Mouse (Mus musculus): ENCODE measurements around the gene Bcl6b.

Bcl6b gene

DNA sequence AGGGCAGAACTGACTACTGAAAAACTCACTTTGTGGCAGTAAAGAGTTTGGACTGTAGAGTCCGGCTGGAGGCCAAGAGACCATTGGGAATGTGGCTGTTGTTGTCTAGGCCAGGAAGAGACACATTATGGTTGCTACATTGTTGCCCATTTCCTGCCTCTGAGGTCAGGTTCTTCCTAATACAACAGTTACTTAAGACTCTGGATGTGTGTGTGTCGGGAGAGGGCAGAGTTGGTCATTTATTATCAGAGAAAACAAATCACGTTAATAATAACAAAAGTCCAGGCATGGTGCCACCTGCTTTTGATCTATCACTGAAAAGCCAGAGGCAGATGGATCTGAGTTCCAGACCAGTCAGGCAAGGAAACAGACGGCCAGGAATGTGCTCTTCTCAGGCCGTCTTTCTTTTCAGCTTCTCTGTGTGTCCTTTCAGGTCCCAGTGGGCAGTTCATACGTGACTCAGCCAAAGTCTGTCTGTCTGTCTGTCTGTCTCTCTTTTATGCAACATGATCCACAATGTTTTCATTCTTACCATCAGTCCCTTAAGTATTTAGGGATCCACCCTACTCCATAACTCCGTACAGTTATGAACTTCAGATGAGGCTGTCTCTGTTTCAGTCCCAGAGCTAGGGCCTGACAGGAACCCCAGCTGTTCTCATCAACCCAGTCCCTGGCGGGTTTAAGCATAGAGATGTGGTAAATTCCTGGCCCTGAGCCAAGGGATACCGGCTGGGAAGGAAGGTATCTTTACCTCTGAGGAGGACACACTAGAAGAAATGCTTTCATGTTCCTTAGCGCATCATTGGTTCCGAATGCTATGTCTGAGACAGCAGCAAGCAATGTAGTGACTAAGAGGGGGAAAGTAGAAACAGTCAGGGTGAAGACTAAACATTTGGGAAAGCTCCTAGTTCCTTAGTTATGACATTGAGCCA is 36.0 kb downstream of the Bcl6b start:
- in situ Hi-C loops (cut with MboI; ENCODE audit: unreplicated experiment in 2 of 2) = loop anchor here in 1 of 2 experiments (10.0 to 25.0 kb wide), 2 partner anchors 239 to 481 kb away; no protein-coding TSS in a partner anchor

GRCm38 (mm10) chr11:70192157-70192556 is 37.4 kb downstream of the Bcl6b start:
- in situ Hi-C loops (cut with MboI; ENCODE audit: unreplicated experiment in 2 of 2) = loop anchor here in 1 of 2 experiments (10.0 to 25.0 kb wide), 2 partner anchors 237 to 480 kb away; no protein-coding TSS in a partner anchor

GRCm38 (mm10) chr11:70191188-70191587 is 38.4 kb downstream of the Bcl6b start:
- in situ Hi-C loops (cut with MboI; ENCODE audit: unreplicated experiment in 2 of 2) = loop anchor here in 1 of 2 experiments (10.0 to 25.0 kb wide), 2 partner anchors 236 to 479 kb away; no protein-coding TSS in a partner anchor

DNA sequence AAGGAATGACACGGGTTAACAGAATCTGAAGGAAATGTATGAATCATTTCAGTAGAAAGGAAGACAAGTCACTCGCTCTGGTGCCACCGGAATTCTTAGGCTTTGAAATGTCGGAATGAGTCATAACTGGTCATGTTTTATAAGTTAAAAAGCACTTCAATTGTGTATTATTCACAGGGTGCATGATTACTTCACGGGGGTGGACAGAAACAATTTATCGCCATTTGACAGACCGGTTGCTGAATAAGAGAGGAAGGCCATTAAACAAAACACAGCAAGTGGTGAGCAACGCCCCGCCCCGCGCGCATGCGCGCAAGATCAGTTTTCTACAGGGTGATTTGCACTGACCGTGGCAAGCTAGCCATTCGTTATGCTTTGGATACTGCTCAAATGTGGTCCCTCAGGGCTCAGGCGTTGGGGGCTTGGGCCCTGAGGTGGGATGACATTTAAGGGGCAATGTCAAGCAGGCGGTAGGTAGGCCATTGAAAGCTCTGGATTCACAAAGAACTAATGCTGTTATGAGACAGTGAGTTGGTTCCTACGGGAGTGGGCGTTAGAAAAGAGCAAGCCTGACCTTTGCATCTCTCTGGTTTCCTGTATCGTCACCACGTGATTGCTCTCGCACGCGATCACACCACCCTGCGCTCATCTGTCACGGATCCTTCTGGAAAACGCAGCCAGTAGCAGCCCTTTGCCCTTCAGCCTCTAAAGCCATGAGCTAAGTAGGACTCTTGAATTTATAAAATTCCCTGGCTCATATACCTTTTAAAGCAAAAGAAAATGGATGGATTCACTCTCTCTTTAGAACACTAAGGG is 40.1 kb downstream of the Bcl6b start:
- in situ Hi-C loops (cut with MboI; ENCODE audit: unreplicated experiment in 2 of 2) = loop anchor here in 1 of 2 experiments (10.0 to 25.0 kb wide), 2 partner anchors 235 to 477 kb away; no protein-coding TSS in a partner anchor

DNA sequence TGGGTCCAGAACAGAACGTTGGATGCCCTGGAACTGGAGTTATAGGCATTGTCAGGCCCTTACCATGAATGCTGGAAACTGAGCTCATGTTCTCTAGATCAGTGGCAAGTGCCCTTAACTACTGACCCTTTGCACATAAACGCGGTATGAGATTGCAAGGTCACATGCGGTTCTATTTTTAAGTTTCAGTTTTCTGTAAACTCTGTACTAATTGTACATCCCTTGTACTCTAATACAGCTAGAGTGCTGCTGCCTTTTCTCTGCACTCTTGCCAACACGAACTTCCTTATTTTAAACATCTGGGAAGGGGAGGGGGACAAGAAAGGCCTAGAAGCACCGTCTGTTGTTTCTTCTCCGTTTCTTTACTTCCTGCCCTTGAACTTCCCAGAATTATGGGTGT is 44.5 kb downstream of the Bcl6b start:
- in situ Hi-C loops (cut with MboI; ENCODE audit: unreplicated experiment in 2 of 2) = loop anchor here in 1 of 2 experiments (25.0 kb wide), 1 partner anchor 473 kb away; no protein-coding TSS in a partner anchor

DNA sequence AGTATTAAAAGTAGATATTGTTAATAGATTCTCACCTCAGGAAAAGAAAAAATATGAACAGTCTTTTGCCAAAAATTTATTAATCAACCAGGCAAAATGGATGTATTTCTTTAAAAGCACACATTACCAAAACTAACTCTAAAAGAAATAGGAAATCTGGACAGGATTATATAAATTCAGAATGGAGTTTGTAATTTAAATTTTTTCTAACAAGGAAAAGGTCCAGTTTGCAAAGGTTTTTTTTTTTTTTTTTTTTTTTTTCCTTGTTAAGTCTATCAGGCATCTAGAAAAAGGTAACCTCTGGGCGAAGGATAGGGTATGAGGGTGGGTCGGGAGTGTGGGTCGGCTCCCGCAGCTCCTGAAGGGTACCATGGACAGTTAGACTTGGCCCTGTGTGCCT is 49.1 kb downstream of the Bcl6b start:
- in situ Hi-C loops (cut with MboI; ENCODE audit: unreplicated experiment in 2 of 2) = loop anchor here in 1 of 2 experiments (25.0 kb wide), 1 partner anchor 468 kb away; no protein-coding TSS in a partner anchor

- in situ Hi-C loops (cut with MboI; ENCODE audit: unreplicated experiment in 2 of 2) = loop anchor here in 1 of 2 experiments (25.0 kb wide), 1 partner anchor 467 kb away; no protein-coding TSS in a partner anchor
Observed at GRCm38 (mm10) chr11:70179401-70179800, 50.2 kb downstream of the Bcl6b start.

DNA sequence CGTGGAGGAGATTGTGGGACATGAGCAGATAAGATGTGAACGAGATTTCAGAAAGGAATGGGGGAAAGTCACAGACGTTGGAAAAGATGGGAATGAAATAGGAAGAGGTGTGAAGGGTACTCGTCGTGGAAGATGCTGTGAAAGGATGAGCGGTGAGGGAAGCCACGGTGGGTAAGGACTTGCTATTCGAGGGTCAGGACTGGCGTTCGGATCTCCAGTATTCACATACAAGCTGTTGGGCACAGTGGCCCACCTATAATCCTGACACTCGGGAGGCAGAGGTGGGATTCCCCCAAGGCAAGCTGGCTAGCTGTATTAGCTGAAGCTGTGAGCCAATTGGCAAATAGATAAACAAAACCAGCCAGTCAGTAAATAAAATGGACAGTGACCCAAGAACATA is 50.8 kb downstream of the Bcl6b start:
- in situ Hi-C loops (cut with MboI; ENCODE audit: unreplicated experiment in 2 of 2) = loop anchor here in 1 of 2 experiments (25.0 kb wide), 1 partner anchor 466 kb away; no protein-coding TSS in a partner anchor

DNA sequence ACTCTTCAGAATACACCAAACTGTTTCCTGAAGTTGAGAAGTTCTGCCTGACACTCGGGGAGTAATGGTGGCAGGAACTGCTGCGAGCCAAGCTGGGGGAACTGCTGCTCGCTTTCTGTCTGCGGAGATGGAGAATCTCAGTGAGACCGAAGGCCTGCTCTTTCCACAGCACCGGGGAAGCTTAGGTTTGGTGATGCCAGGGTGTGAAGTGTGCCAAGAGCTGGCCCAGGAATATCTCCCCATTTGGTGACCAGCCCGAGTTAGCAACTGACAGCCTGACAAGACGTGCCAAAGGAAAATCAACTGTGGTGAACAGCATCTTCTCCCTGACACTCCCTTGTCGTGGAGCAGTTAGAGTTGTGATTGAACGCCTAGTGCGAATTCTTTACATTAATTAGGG is 51.3 kb downstream of the Bcl6b start:
- in situ Hi-C loops (cut with MboI; ENCODE audit: unreplicated experiment in 2 of 2) = loop anchor here in 1 of 2 experiments (25.0 kb wide), 1 partner anchor 466 kb away; no protein-coding TSS in a partner anchor

- in situ Hi-C loops (cut with MboI; ENCODE audit: unreplicated experiment in 2 of 2) = loop anchor here in 1 of 2 experiments (25.0 kb wide), 1 partner anchor 465 kb away; no protein-coding TSS in a partner anchor
Observed at GRCm38 (mm10) chr11:70177647-70178046, 52.0 kb downstream of the Bcl6b start.

- in situ Hi-C loops (cut with MboI; ENCODE audit: unreplicated experiment in 2 of 2) = no loop called here
Observed at GRCm38 (mm10) chr11:70174491-70174890, 55.1 kb downstream of the Bcl6b start.

Data from v-Abl transformed pro-B cells (cell line).